Mouse (Mus musculus) heart, postnatal 14 days (tissue): ENCODE measurements at regions not wholly inside any gene's neighbourhood (a gene's known extent, or its start where the extent isn't known, plus 50 kb on each side); places are given as distances from the start of the nearest gene placed in this dataset.

Source experiments
- DNase-seq, 2 experiments: peaks; one replicate each; pipeline ENCODE4 v3.0.0; 2021 to 2022
- intact Hi-C: fragments of 180-260 bp; cut with DNase I; formaldehyde crosslinking; loops from one replicate; pipeline ENCODE4 v1.15.1; 2025

- intact Hi-C loops, result no loop called here
- DNase-seq, result no peak
These were observed 250.4 kb downstream of the Tmem182 start for GRCm38 (mm10) chr1:41055761-41056160.

- DNase-seq, result no peak
- intact Hi-C loops, result no loop called here
These were observed 259.7 kb downstream of the Tmem182 start for GRCm38 (mm10) chr1:41065130-41065529.

GRCm38 (mm10) chr1:41104869-41105268 is 299.5 kb downstream of the Tmem182 start:
- intact Hi-C loops, result no loop called here
- DNase-seq, result no peak

GRCm38 (mm10) chr1:41121636-41122175 is 316.3 kb downstream of the Tmem182 start:
- intact Hi-C loops, result no loop called here
- DNase-seq, result no peak

GRCm38 (mm10) chr1:41131410-41131809 is 326.0 kb downstream of the Tmem182 start:
- intact Hi-C loops, result no loop called here

GRCm38 (mm10) chr1:41133143-41133542 is 327.7 kb downstream of the Tmem182 start:
- intact Hi-C loops, result no loop called here
- DNase-seq, result no peak

More at GRCm38 (mm10) chr1:41131410-41131809, 326.0 kb downstream of the Tmem182 start:
- DNase-seq, result no peak

- peak in 1 of 2 experiments; percentile 31 for DNase-seq
- intact Hi-C loops, result no loop called here
These were observed 328.5 kb downstream of the Tmem182 start for GRCm38 (mm10) chr1:41133946-41134345.

- intact Hi-C loops, result loop anchor here (10.0 kb wide), 1 partner anchor 255 kb away; no protein-coding TSS in a partner anchor
- no peak for DNase-seq
These were observed 334.3 kb downstream of the Tmem182 start for GRCm38 (mm10) chr1:41139725-41140124.

GRCm38 (mm10) chr1:41140542-41140941 is 335.1 kb downstream of the Tmem182 start:
- intact Hi-C loops, result loop anchor here (10.0 kb wide), 1 partner anchor 256 kb away; no protein-coding TSS in a partner anchor
- no peak for DNase-seq

- intact Hi-C loops, result loop anchor here (10.0 kb wide), 1 partner anchor 257 kb away; no protein-coding TSS in a partner anchor
- DNase-seq, result no peak
These were observed 336.6 kb downstream of the Tmem182 start for GRCm38 (mm10) chr1:41141992-41142391.

- no peak for DNase-seq
- intact Hi-C loops, result loop anchor here (10.0 kb wide), 1 partner anchor 1542 kb away; the partner anchor contains the start of gene Pou3f3
These were observed 347.1 kb downstream of the Tmem182 start for GRCm38 (mm10) chr1:41152516-41152915.

- intact Hi-C loops, result loop anchor here (10.0 kb wide), 1 partner anchor 1541 kb away; the partner anchor contains the start of gene Pou3f3
- DNase-seq, result no peak
These were observed 348.0 kb downstream of the Tmem182 start for GRCm38 (mm10) chr1:41153174-41153999.

GRCm38 (mm10) chr1:41154198-41154597 is 348.8 kb downstream of the Tmem182 start:
- intact Hi-C loops, result loop anchor here (10.0 kb wide), 1 partner anchor 1541 kb away; the partner anchor contains the start of gene Pou3f3

GRCm38 (mm10) chr1:41156946-41157345 is 351.5 kb downstream of the Tmem182 start:
- intact Hi-C loops, result loop anchor here (10.0 kb wide), 1 partner anchor 1538 kb away; the partner anchor contains the start of gene Pou3f3

More at GRCm38 (mm10) chr1:41154198-41154597, 348.8 kb downstream of the Tmem182 start:
- no peak for DNase-seq

GRCm38 (mm10) chr1:41157651-41158513 is 352.5 kb downstream of the Tmem182 start:
- intact Hi-C loops, result loop anchor here (10.0 kb wide), 1 partner anchor 1537 kb away; the partner anchor contains the start of gene Pou3f3
- no peak for DNase-seq

More at GRCm38 (mm10) chr1:41156946-41157345, 351.5 kb downstream of the Tmem182 start:
- no peak for DNase-seq

GRCm38 (mm10) chr1:41165878-41166786 is 360.7 kb downstream of the Tmem182 start:
- DNase-seq, result no peak
- intact Hi-C loops, result no loop called here

- intact Hi-C loops, result no loop called here
- no peak for DNase-seq
These were observed 361.5 kb downstream of the Tmem182 start for GRCm38 (mm10) chr1:41166787-41167420.

- intact Hi-C loops, result no loop called here
- DNase-seq, result no peak
These were observed 381.6 kb downstream of the Tmem182 start for GRCm38 (mm10) chr1:41186991-41187390.

- no peak for DNase-seq
- intact Hi-C loops, result no loop called here
These were observed 407.5 kb downstream of the Tmem182 start for GRCm38 (mm10) chr1:41212876-41213275.
